Mouse (Mus musculus) testis, adult 2 months (tissue): ENCODE results near the gene Olfr39. TPM values are rescaled to one million over a fixed set of nuclear protein-coding genes. Genes with fewer than 3 reads are reported as not detected.
"Not testable (repeated sequence)": the region's sequence is repeated elsewhere in the genome, so short reads cannot be mapped to it uniquely, and the experiment has no call there.

Experiments
- H3K27ac ChIP-seq: fragments of 200-500 bp; 2 replicates; pipeline ENCODE4 v1.5.1; 2012; ENCODE audit warnings: low read depth, low read length; ENCODE audit not compliant: control insufficient read depth, insufficient read depth
- H3K27me3 ChIP-seq: fragments of 200-500 bp; 2 replicates; pipeline ENCODE4 v1.6.1; 2012; ENCODE audit warnings: mild to moderate bottlenecking, low read length, moderate library complexity; ENCODE audit not compliant: control insufficient read depth, insufficient read depth
- H3K36me3 ChIP-seq: fragments of 200-500 bp; 2 replicates; pipeline ENCODE4 v1.6.1; 2012; ENCODE audit warnings: mild to moderate bottlenecking, low read length; ENCODE audit not compliant: control insufficient read depth, insufficient read depth
- H3K4me1 ChIP-seq: fragments of 200-500 bp; 2 replicates; pipeline ENCODE4 v1.6.1; 2012; ENCODE audit warnings: low read length; ENCODE audit not compliant: control insufficient read depth, insufficient read depth
- H3K4me3 ChIP-seq: fragments of 200-500 bp; 2 replicates; pipeline ENCODE4 v1.5.1; 2012; ENCODE audit warnings: low read depth, mild to moderate bottlenecking, low read length, moderate library complexity, mixed read lengths; ENCODE audit not compliant: control insufficient read depth
- CTCF ChIP-seq: fragments of 200-500 bp; IDR thresholded peaks from 2 replicates; pipeline ENCODE4 v1.5.1; 2012; ENCODE audit warnings: low read depth, mild to moderate bottlenecking, inconsistent platforms, low read length, moderate library complexity; ENCODE audit not compliant: control insufficient read depth, insufficient read depth, insufficient replicate concordance
- POLR2A ChIP-seq: fragments of 200-500 bp; IDR thresholded peaks from 2 replicates; pipeline ENCODE4 v1.6.1; 2012; ENCODE audit warnings: low read depth, mild to moderate bottlenecking, inconsistent platforms, low read length, moderate library complexity; ENCODE audit not compliant: control insufficient read depth
- polyA plus RNA-seq: library from polyadenylated mRNA; depleted of rRNA; stranded (reverse); fragments of >200 nt; gene quantifications from 2 replicates; pipeline ENCODE4 v1.2.3, GENCODE M21; 2012; rRNA removed

The Olfr39 gene
- polyA plus RNA-seq, result 0.15 TPM in 1 of 2 replicates, not detected in the other

DNA sequence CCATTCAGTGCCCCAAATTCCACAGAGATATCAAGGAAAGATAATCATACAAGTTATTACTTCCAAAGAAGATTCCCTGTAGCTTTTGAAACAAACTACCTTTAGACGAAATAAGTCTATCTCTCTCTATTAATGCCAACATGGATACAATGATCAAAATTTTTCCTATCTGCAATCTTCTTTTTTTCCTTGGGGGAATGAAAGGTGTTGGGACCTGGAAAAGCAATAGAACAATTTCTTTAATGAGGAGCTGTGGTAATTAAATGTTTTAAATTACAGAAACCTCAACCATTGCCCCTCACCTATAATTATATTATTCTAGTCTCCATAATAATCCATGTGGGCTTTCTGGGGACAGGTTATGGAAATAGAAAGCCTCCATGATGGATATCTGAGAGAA, at the start of gene Olfr39:
Olfr39 (plus strand) TSS at position 301 of the 400 bp plus-strand sequence.
- no peaks in the 10 kb centered on the region for H3K27me3 ChIP-seq
- H3K36me3 ChIP-seq, result no peaks in the 10 kb centered on the region
- H3K27ac ChIP-seq, result no peak within 1 kb of the TSS
- no peak within 1 kb of the TSS for H3K4me3 ChIP-seq
- no peaks in the 10 kb centered on the region for H3K4me1 ChIP-seq
- TF ChIP-seq CTCF, result no peak
- no peak for TF ChIP-seq POLR2A

- Histone ChIP-seq H3K4me1 (no peaks in the 10 kb centered on the region), H3K27me3 (no peaks in the 10 kb centered on the region)
These were observed 45.3 kb upstream of the Olfr39 start, which contains the start of gene Olfr872 for GRCm38 (mm10) chr9:20236819-20237218. Olfr872 (plus strand) TSS chr9:20237119.

GRCm38 (mm10) chr9:20237378-20237777, 44.8 kb upstream of the Olfr39 start:
- no peaks in the 10 kb centered on the region for H3K4me1 ChIP-seq
- no peak overlapping the region for H3K4me3 ChIP-seq
- H3K27ac ChIP-seq, result no peak overlapping the region
- TF ChIP-seq POLR2A (no peak), CTCF (no peak)
- no peaks in the 10 kb centered on the region for H3K27me3 ChIP-seq
- no peaks in the 10 kb centered on the region for H3K36me3 ChIP-seq

More at GRCm38 (mm10) chr9:20236819-20237218, 45.3 kb upstream of the Olfr39 start, which contains the start of gene Olfr872:
- TF ChIP-seq CTCF, result no peak
- TF ChIP-seq POLR2A, result no peak
- H3K27ac ChIP-seq, result no peak within 1 kb of the TSS
- H3K36me3 ChIP-seq, result no peaks in the 10 kb centered on the region
- no peak within 1 kb of the TSS for H3K4me3 ChIP-seq

- not testable (repeated sequence) for H3K4me3 ChIP-seq, H3K27ac ChIP-seq, H3K4me1 ChIP-seq, H3K27me3 ChIP-seq, H3K36me3 ChIP-seq
These were observed 13.4 kb downstream of the Olfr39 start for GRCm38 (mm10) chr9:20295562-20295961.

DNA sequence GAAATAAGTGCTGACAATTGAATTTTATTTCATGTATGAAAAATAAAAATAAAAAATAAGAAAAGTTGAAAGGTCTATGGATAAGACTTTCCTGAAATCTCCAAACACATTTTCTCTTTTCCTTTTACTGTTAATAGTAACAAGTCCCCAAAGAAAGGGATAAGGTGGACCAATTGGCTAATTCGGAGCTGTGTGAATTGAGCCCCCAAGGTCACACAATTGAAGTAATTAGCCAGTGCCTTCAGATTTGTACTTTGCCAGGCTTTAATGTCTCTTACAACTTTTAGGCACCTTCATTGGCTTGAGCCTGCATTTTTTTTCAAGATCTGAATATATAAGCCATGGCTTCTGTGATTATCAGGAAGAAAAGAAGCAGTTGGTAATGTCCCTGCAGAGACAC, 16.1 kb downstream of the Olfr39 start, which contains the start of gene Olfr873:
Olfr873 (plus strand) TSS at position 301 of the 400 bp plus-strand sequence.
- H3K4me1 ChIP-seq, result no peaks in the 10 kb centered on the region
- no peak within 1 kb of the TSS for H3K27ac ChIP-seq
- no peak within 1 kb of the TSS for H3K4me3 ChIP-seq
- no peaks in the 10 kb centered on the region for H3K27me3 ChIP-seq
- TF ChIP-seq POLR2A (no peak), CTCF (no peak)
- H3K36me3 ChIP-seq, result no peaks in the 10 kb centered on the region

GRCm38 (mm10) chr9:20335994-20336393, 53.8 kb downstream of the Olfr39 start, which contains the start of gene Olfr18:
Olfr18 (minus strand) TSS chr9:20336094.
- Histone ChIP-seq H3K4me1 (no peaks in the 10 kb centered on the region), H3K36me3 (no peaks in the 10 kb centered on the region), H3K27me3 (no peaks in the 10 kb centered on the region), H3K27ac (no peak within 1 kb of the TSS), H3K4me3 (no peak within 1 kb of the TSS)
- TF ChIP-seq CTCF, result no peak
- no peak for TF ChIP-seq POLR2A

Other genes with a start within 250 kb of the Olfr39 start
- gene Olfr867, start 224.8 kb upstream of the Olfr39 start, polyA plus RNA-seq, result not detected in 2 replicates
- gene Olfr868, start 183.7 kb upstream of the Olfr39 start, polyA plus RNA-seq, result not detected in 2 replicates
- not detected in 2 replicates for gene Olfr869, start 153.3 kb upstream of the Olfr39 start, polyA plus RNA-seq
- not detected in 2 replicates for gene Olfr870, start 108.3 kb upstream of the Olfr39 start, polyA plus RNA-seq
- gene Olfr871, start 70.1 kb upstream of the Olfr39 start, polyA plus RNA-seq, result not detected in 2 replicates
- gene Olfr872, start 45.2 kb upstream of the Olfr39 start, polyA plus RNA-seq, result 0.28 and 0.37 TPM in 2 replicates
- 0.06 and 0.23 TPM in 2 replicates for gene Olfr873, start 16.2 kb downstream of the Olfr39 start, polyA plus RNA-seq
- gene Olfr18, start 53.7 kb downstream of the Olfr39 start, polyA plus RNA-seq, result not detected in 2 replicates
- gene Zfp560, start 102.8 kb downstream of the Olfr39 start, polyA plus RNA-seq, result 26.5 and 28.8 TPM in 2 replicates
- 1.5 and 2.3 TPM in 2 replicates for gene Zfp26, start 177.8 kb downstream of the Olfr39 start, polyA plus RNA-seq
- gene Zfp426, start 210.4 kb downstream of the Olfr39 start, polyA plus RNA-seq, result 8.8 and 9.4 TPM in 2 replicates
- 2.1 and 2.5 TPM in 2 replicates for gene Zfp266, start 239.1 kb downstream of the Olfr39 start, polyA plus RNA-seq